Mouse (Mus musculus): ENCODE results near the gene Sf3a1. TPM values are rescaled to one million over a fixed set of nuclear protein-coding genes. Genes with fewer than 3 reads are reported as not detected.
"Not testable (repeated sequence)": the region's sequence is repeated elsewhere in the genome, so short reads cannot be mapped to it uniquely, and the experiment has no call there.

The Sf3a1 gene
- polyA plus RNA-seq (2012; ENCODE audit: insufficient read depth, insufficient read length, missing spikeins): 21.1 and 23.1 TPM in 2 replicates

DNA sequence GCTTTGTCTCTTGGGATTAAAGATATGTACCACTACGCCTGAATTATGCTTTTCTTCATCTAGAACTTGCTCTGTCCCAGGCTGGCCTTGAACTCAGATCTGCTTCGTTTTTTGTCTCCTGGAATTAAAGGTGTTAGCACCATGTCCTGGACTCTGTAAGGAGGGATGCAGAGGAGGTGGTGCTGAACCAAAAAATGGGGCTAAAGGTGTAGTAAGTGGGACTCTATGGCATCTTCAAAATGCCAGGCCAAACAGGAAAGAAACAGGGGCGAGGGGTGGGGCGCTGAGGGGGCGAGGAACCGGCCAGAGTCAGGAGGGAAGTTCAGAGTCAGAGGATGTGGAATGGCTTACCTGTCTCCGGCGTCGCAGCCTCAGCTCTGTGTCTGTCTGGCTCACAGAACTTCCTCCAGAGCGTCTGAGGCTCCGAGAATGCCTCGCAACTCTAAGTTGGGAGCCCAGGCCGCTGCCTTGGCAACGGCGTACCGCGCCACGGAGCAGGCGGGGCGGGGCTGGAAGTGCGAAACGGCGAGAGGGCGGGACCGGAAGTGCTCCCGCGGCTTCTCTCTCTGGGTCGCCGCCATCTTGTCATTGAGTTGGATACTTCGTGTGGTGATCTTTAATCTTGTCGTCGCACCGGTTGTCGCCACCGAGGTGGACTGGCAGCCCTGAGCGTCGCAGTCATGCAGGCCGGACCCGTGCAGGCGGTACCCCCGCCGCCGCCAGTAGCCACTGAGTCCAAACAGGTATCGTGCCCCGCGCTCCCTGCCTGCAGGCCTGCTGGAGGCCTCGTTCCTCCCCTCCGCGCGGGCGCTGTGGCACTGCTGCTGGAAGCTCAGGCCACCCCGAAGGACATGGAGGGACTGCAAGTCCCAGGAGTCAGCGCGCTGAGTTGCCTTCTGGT is at the start of gene Sf3a1, which contains the start of gene Ccdc157:
TSS of gene Sf3a1 (plus strand) at position 543 of the 901 bp plus-strand sequence.
TSS of gene Ccdc157 (minus strand) at position 486 of the 901 bp plus-strand sequence.
- Histone ChIP-seq H3K27ac (ENCODE audit: insufficient read depth, low read depth, low read length) (peak within 1 kb of the TSS; percentile 64), H3K4me1 (ENCODE audit: control insufficient read depth, insufficient read depth, low read length) (peaks cover 14% of the 10 kb centered on the region), H3K4me3 (ENCODE audit: insufficient read depth, low read length) (peak within 1 kb of the TSS; percentile 79)
- TF ChIP-seq CTCF (IDR thresholded peaks at IDR 0.05; ENCODE audit: low read depth, low read length) (no peak), POLR2A (IDR thresholded peaks at IDR 0.05; ENCODE audit: borderline replicate concordance, low read depth, low read length) (no peak)

DNA sequence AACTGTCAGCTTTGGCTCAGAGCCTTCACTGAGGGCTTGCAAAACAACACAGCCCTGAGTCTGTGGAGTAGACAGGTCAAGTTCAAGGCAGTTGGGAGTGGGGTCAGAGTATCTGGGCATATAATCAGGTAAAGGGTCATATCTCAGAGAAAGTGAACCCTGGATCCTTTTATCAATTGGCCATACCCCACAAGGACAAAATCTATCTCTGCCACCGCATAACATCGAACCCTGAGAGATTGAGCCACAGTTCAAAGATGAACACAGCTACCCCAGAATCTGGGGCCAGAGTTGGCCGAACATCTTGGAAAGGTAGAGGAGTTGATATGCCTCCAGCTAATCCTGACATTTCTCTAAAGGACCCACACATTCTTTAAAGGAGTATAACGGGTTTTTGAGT is 48.1 kb upstream of the Sf3a1 start:
- H3K4me3 ChIP-seq (ENCODE audit: insufficient read depth, low read length): no peak overlapping the region
- H3K27ac ChIP-seq (ENCODE audit: insufficient read depth, low read depth, low read length): no peak overlapping the region
- no peaks in the 10 kb centered on the region for H3K4me1 ChIP-seq (ENCODE audit: control insufficient read depth, insufficient read depth, low read length)
- TF ChIP-seq CTCF (IDR thresholded peaks at IDR 0.05; ENCODE audit: low read depth, low read length) (no peak), POLR2A (IDR thresholded peaks at IDR 0.05; ENCODE audit: borderline replicate concordance, low read depth, low read length) (no peak)

DNA sequence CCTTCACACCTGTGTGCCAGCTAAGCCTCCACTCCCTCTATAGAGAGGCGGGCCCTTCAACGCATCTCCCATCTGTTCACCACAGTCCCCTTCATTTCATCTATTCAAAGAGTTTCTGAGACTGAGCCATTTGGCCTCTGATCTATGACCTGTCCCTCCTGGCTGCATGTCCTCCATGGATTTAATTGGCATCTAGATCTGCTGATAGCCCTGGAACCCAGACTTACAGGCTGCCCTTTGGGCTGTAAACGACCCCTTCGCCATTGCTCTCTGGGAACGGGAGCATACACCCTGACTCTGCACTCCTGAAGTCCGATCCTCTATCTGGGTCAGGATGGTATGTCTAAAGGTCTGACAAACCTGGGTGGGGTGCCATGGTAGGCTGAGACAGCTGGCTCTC is 47.3 kb upstream of the Sf3a1 start:
- H3K4me1 ChIP-seq (ENCODE audit: control insufficient read depth, insufficient read depth, low read length): no peaks in the 10 kb centered on the region
- no peak overlapping the region for H3K4me3 ChIP-seq (ENCODE audit: insufficient read depth, low read length)
- H3K27ac ChIP-seq (ENCODE audit: insufficient read depth, low read depth, low read length): no peak overlapping the region
- TF ChIP-seq POLR2A (IDR thresholded peaks at IDR 0.05; ENCODE audit: borderline replicate concordance, low read depth, low read length) (no peak), CTCF (IDR thresholded peaks at IDR 0.05; ENCODE audit: low read depth, low read length) (no peak)

DNA sequence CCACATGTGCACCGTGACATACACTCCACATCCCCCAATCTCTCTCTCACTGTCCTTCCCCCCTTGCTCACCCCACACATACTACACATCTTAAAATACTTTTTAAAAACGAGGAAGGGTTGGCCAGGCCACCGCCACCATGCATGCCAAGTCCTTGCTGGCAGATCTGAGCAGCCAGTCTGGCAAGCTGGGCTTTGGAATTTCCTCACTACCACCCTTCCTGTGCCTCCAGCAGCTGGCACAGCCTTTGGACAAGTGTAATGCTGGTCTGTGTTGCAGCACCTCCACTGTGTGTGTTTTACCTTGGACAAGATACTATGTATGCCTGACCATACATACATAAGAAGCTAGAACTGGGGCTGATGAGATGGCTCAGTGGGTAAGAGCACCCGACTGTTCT is 46.7 kb upstream of the Sf3a1 start:
- no peak for TF ChIP-seq POLR2A (IDR thresholded peaks at IDR 0.05; ENCODE audit: borderline replicate concordance, low read depth, low read length)
- no peak for TF ChIP-seq CTCF (IDR thresholded peaks at IDR 0.05; ENCODE audit: low read depth, low read length)
- Histone ChIP-seq H3K4me3 (ENCODE audit: insufficient read depth, low read length) (no peak overlapping the region), H3K4me1 (ENCODE audit: control insufficient read depth, insufficient read depth, low read length) (no peaks in the 10 kb centered on the region), H3K27ac (ENCODE audit: insufficient read depth, low read depth, low read length) (no peak overlapping the region)

DNA sequence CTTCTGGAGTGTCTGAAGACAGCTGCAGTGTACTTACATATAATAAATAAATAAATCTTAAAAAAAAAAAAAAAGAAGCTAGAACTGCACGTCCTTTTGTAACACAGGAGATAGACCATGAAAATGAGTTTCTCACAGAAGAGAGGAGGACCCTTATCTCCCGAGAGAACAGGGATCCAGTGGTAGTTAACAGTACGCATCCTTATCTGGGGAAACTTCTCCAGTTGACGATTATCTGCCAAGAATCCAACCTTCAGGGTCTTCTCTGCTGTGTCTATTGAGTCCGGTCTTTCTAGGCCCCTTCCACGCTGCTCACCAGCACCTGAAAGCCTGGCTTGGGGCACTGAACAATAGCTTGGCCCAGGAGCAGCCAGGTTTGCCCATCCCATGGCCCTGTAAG is 46.2 kb upstream of the Sf3a1 start:
- no peak for TF ChIP-seq POLR2A (IDR thresholded peaks at IDR 0.05; ENCODE audit: borderline replicate concordance, low read depth, low read length)
- no peak for TF ChIP-seq CTCF (IDR thresholded peaks at IDR 0.05; ENCODE audit: low read depth, low read length)
- Histone ChIP-seq H3K4me1 (ENCODE audit: control insufficient read depth, insufficient read depth, low read length) (no peaks in the 10 kb centered on the region), H3K4me3 (ENCODE audit: insufficient read depth, low read length) (no peak overlapping the region), H3K27ac (ENCODE audit: insufficient read depth, low read depth, low read length) (no peak overlapping the region)

DNA sequence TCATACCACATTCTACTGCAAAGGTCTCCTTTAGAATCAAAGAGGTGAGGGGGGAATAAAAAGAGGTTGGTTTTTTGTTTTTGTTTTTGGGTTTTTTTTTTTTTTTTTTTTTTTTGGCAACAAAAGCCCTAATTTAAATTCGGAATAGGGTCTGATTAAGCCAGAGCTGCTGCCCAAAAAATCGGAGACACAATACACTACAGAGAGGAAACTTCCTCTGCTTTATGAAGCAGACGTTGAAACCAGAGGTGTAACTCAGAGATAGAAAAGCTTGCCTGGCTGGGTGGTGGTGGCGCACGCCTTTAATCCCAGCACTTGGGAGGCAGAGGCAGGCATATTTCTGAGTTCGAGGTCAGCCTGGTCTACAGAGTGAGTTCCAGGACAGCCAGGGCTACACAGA is 45.6 kb upstream of the Sf3a1 start:
- not testable (repeated sequence) for H3K4me1 ChIP-seq (ENCODE audit: control insufficient read depth, insufficient read depth, low read length); H3K27ac ChIP-seq (ENCODE audit: insufficient read depth, low read depth, low read length); H3K4me3 ChIP-seq (ENCODE audit: insufficient read depth, low read length)

DNA sequence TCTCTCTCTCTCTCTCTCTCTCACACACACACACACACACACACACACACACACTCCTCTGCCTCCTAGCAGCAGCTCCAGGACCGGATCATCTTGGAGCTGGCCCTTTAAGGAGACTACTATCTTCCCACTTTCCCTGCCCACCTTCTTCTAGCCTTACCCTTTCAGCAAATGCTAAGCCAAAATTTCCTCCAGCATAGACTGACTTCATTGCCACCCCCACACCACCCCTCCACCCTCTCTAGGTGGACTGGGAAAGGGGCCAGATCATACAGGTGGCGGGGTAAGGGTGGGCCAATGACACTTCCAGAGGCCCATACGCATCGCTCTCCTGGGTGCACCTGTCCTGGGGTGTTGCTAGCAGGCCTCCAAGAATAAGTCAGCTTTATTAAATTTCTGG is 44.7 kb upstream of the Sf3a1 start:
- H3K27ac ChIP-seq (ENCODE audit: insufficient read depth, low read depth, low read length): no peak overlapping the region
- no peak overlapping the region for H3K4me3 ChIP-seq (ENCODE audit: insufficient read depth, low read length)
- TF ChIP-seq CTCF (IDR thresholded peaks at IDR 0.05; ENCODE audit: low read depth, low read length) (no peak), POLR2A (IDR thresholded peaks at IDR 0.05; ENCODE audit: borderline replicate concordance, low read depth, low read length) (no peak)
- H3K4me1 ChIP-seq (ENCODE audit: control insufficient read depth, insufficient read depth, low read length): no peaks in the 10 kb centered on the region

DNA sequence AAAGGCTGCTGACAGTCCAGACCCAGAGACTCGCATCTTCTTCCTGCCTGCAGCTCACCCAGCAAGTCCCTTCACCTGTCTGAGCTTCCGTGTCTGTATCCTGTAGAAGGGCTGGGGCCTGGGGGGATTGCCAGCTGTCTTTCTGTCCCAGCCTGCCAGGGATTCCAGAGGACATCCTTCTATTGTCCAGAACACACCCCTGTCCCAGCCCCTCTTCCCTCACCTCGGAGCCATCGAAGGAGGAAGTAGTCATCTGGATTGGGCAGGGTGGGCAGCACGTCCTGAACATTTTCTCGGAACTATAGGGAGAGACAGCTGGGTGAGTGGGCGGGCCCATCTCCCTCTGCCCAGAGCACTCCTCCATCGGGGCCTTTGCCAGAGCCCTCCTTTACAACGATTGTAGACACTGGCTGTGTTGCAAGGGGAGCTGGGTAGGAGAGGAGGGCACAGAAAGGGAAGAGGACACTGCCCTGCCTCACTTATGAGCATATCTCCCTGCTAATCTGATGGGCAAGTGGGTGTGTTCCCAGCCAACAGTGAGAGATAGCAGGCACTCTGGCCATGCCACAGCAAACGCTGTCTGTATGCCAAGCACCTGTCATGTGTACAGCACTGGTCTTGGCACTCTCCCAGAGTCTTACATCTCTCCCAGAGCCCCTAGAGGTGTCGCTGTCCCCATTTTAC is 43.5 kb upstream of the Sf3a1 start:
- Histone ChIP-seq H3K4me1 (ENCODE audit: control insufficient read depth, insufficient read depth, low read length) (no peaks in the 10 kb centered on the region), H3K27ac (ENCODE audit: insufficient read depth, low read depth, low read length) (no peak overlapping the region), H3K4me3 (ENCODE audit: insufficient read depth, low read length) (no peak overlapping the region)

DNA sequence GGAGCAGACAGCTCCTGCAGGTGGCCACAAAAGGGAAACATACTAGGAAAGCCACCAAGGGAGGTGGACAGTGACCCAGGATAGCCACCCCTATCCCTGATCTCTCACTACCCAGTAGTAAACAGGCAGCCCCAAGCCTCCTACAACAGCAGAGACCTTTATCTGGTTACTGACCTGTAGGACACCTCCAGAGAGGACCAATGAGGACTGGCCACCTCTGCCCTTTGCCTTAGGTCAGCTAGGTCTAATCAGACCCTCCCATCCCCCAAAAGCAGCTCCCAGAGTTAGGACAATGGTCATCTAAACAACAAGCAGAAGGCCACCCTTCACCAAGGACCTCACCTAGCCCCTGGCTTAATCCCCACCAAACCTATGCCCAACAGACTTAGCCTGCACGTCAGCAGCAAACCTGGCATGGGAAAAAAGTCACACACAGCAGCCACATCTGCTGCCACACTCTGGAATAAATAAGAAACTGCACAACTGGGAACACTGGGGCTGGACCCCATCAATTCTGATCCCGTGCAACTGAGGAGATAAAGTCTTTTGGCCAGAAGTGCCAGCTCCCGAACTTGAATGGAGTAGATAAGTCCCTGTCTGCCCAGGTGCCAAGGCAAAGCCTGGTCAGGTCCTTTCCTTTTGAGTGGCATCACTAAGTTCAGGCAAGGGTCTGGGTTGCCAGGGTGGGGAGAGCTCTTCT is 42.6 kb upstream of the Sf3a1 start:
- H3K4me1 ChIP-seq (ENCODE audit: control insufficient read depth, insufficient read depth, low read length): peaks cover 2% of the 10 kb centered on the region
- H3K27ac ChIP-seq (ENCODE audit: insufficient read depth, low read depth, low read length): no peak overlapping the region
- TF ChIP-seq CTCF (IDR thresholded peaks at IDR 0.05; ENCODE audit: low read depth, low read length): no peak
- no peak for TF ChIP-seq POLR2A (IDR thresholded peaks at IDR 0.05; ENCODE audit: borderline replicate concordance, low read depth, low read length)
- peak overlapping the region; percentile 51; the same call in 1 of the 2 replicates for H3K4me3 ChIP-seq (ENCODE audit: insufficient read depth, low read length)

More for the DNA sequence above, 43.5 kb upstream of the Sf3a1 start:
- TF ChIP-seq POLR2A (IDR thresholded peaks at IDR 0.05; ENCODE audit: borderline replicate concordance, low read depth, low read length) (no peak), CTCF (IDR thresholded peaks at IDR 0.05; ENCODE audit: low read depth, low read length) (no peak)
